Mouse (Mus musculus): ENCODE results near the gene Smarcc1.
"Not testable (repeated sequence)": the region's sequence is repeated elsewhere in the genome, so short reads cannot be mapped to it uniquely, and the experiment has no call there.

The Smarcc1 gene

DNA sequence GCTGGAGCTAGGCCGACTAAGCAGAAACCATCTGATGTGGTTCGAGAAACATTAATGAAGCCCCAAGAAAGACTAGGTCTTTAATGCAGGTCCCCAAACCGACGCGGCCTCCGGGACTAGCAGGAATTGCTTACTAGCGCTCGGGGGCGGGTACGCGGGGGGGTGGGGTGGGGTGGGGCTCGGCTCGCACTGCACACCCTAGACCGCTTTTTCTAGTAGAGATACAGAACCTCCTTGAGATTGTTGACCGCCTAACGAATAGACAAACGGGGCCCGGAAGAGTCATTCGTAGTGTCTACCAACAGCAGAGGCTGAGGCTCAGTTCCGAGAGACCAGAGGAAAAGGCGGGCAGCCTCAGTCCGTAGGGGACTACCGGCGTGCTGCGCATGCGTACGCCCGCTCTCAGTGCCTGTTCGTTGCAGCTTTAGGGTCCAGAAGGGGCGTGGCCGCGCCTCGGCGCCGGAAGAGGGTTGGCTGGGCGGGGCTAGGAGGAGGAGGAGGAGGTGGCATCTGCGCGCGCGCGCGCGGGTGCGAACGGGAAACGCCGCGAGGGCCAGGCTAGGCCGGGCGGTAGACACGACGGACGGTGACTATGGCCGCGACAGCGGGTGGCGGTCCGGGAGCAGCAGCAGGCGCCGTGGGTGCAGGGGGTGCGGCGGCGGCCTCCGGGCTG lies 14.2 kb downstream of the Smarcc1 start:
- peak; percentile 98 to 99 for DNase-seq (ENCODE audit: low spot score in 2 of 2)

DNA sequence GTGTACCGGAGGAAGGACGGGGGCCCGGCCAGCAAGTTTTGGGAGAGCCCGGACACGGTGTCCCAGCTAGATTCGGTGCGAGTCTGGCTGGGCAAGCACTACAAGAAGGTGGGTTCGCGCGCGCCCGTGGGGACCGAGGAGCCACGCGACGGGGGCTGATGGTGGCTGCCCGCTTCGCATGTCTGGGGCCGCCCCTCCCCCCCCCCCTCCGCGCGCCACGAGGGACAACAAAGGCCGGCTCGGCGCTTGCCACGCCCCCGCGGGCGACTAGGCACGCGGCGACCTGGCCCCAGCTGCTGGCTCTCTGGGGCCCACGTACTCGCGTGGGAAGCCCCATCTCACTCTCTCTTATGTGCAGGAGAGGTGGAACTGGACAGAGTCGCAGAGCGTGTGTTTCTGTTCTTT lies 14.7 kb downstream of the Smarcc1 start:
- DNase-seq (ENCODE audit: low spot score in 2 of 2) = no peak

DNA sequence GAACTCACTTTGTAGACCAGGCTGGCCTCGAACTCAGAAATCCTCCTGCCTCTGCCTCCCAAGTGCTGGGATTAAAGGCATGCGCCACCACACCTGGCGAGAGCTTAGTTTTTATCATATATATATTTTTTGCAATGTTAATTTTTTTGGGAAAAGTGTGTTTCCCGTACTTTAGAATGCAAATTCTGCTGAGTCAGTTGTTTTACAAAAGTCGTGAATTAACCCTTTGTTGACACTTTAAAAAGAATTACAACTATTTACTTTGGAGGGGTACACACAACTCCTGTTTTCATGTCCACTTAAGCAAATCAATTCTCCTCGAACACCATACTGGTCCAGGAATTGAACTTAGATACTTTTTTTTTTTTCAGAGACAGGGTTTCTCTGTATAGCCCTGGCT lies 15.4 kb downstream of the Smarcc1 start:
- no peak for DNase-seq (ENCODE audit: low spot score in 2 of 2)

DNA sequence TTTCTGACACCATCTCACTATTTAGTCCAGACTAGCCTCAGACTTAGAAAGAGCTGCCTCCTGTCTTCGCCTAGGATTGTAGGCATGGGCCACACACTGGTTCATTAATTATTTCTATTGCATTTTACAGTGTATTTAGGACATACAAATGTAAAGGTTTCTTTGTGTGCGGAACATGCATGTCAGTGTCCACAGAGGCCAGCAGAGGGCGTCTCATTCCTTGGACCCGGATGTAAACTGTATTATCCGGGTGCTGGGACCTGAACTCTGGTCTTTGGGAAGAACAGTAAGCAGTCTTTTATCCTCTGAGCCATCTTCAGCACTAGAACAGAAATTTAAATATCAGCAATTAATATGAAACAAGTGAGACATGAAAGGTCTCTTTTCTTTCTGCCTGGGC lies 16.7 kb downstream of the Smarcc1 start:
- no peak for DNase-seq (ENCODE audit: low spot score in 2 of 2)

DNA sequence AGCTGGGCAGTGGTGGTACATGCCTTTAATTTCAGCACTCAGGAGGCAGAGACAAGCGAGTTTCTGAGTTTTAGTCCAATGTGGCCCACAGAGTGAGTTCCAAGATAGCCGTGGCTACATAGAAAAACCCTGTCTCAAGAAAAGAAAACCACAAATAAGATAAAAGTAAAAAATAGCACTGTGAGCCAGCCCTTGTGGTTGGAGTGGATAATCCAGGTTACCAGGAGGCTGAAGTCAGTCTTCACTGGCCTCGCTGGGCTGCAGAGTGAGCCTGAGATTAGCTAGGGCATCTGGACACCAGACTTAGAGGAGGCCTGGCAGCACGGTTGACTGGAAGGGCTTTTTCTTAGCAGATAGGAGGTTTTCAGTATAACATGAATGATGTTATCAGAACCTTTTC lies 21.6 kb downstream of the Smarcc1 start:
- no peak for DNase-seq (ENCODE audit: low spot score in 2 of 2)

DNA sequence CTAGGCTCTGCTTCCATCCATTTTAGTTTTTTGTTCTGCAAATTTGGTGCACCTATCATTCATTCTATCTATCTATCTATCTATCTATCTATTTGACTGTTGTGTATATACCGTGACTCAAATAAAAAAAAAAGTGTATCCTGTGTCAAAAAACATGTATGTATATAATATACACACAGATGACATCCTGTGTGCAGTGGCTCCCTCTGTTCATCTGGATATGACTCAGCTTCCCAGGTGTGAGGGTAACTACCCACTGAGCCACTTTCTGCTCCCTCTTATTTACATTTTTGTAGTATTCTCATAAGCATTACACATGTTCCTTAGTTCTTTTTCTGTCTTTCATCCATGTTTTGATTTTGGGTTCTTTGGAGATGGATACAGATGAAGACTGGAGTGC lies 24.6 kb downstream of the Smarcc1 start:
- DNase-seq (ENCODE audit: low spot score in 2 of 2) = no peak

DNA sequence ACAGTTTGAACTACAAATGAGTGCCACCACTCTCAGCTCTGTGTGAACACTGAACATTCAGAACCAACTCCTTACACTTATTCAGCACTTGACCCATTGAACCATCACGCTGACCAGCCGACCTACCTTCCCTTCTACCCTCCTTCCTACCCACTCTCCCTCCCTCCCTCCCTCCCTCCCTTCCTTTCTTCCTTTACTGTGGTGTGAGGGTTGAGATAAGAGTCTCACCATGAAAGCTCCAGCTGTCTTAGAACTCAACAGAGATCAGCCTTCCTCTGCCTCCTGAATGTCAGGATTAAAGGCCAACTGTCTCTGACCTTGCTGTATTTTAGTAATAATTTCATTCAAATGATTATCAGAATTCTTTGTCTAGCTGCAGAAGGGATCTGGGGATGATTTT lies 31.1 kb downstream of the Smarcc1 start:
- DNase-seq (ENCODE audit: low spot score in 2 of 2) = no peak

DNA sequence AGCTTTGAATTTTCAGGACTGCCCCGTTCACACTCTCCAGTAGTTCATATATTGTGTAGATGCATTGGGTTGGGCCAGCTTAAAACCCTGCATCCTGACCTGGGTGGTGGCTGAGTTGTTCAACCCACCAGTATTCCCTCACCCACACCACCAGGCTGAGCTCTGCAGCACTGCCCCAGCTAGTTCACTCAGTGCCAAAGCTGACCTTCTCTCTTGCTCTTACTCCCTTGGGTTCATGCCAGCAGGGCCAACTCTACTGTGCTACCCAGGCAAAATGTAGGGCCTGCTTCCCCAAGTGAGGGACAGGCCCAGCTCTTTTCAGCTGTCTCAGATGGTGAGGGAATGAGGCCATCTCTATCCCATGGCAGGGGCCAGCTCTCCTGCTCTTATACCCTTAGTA lies 41.5 kb downstream of the Smarcc1 start:
- DNase-seq (ENCODE audit: low spot score in 2 of 2) = no peak

DNA sequence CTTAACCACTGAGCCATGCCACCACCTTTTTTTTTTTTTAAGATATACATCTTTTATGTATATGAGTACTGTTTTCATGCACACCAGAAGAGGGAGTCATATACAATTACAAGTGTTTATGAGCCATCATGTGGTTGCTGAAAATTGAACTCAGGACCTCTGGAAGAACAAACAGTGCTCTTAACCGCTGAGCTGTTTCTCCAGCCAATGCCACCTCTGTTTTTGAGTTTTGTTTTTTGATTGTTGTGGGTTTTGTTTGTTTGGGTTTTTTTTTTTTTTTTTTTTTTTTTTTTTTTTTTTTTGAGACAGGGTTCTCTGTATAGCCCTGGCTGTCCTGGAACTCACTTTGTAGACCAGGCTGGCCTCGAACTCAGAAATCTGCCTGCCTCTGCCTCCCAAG lies 43.0 kb downstream of the Smarcc1 start:
- not testable (repeated sequence) for DNase-seq (ENCODE audit: low spot score in 2 of 2)

DNA sequence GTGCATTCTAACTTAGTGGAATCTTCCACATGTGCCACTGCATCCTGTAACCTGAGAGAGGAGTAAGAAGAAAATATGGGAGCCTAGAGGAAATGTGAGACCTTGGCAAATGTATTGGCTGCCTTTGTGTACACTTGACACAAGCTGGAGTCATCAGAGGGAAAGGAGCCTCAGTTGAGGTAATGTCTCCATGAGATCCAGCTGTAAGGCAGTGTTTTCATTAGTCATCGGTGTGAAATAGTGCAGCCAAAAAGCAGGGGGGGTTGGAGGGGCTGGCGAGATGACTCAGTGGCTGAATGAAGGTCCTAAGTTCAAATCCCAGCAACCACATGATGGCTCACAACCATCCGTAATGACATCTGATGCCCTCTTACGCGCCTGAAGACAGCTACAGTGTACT lies 44.9 kb downstream of the Smarcc1 start:
- no peak for DNase-seq (ENCODE audit: low spot score in 2 of 2)

DNA sequence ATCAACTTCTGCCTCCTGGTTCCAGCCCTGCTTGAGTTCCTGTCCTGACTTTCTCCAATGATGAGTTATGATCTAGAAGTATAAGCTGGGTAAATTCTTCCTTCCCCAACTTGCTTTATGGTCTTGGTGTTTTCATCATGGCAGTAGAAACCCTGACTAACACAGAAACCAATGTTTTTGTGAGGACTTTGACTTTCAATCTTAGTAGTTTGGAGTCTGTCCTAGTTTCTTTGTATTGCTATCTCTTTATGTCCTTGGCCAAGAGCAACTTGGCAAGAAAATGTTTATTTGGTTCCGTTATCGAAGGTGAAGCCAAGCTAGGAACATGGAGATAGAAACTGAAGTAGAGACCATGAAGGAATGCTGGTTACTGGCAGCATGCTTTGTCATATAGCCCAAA lies 45.6 kb downstream of the Smarcc1 start:
- DNase-seq (ENCODE audit: low spot score in 2 of 2) = no peak

DNA sequence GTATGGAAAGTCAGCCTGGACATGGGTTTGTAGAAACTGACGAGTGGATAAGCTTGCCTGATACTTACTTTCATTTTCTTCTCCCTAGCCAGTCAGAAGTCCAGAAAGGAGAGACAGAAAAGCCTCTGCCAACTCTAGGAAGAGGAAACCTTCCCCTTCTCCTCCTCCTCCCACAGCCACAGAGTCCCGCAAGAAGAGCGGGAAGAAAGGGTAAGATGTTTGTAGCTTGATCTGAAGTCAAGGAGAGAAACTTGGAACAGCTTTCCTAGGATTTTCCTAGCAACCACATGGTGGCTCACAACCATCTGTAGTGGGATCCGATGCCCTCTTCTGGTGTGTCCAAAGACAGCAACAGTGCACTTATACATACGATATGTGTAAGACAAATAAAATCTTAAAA lies 53.4 kb downstream of the Smarcc1 start:
- DNase-seq (ENCODE audit: low spot score in 2 of 2) = no peak

DNA sequence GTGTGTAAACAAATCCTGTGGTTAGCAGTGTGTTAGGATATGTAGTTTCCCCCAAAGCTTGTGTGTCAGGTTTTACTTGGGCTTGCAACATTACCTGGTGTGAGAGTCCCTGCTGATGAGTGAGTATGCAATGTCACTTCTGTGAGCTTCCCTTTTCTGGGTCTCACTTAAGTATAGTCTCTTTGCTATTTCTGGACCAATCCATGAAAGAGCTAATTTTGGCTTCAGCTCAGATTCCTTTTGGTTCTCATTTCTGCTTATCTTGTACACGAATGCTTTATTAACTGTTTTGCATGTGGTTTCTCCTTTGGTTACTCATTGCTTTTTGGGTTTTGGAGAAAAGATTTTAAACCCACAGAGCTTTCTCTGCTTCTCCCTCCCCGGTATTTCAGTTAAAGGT lies 82.4 kb downstream of the Smarcc1 start:
- DNase-seq (ENCODE audit: low spot score in 2 of 2) = no peak

DNA sequence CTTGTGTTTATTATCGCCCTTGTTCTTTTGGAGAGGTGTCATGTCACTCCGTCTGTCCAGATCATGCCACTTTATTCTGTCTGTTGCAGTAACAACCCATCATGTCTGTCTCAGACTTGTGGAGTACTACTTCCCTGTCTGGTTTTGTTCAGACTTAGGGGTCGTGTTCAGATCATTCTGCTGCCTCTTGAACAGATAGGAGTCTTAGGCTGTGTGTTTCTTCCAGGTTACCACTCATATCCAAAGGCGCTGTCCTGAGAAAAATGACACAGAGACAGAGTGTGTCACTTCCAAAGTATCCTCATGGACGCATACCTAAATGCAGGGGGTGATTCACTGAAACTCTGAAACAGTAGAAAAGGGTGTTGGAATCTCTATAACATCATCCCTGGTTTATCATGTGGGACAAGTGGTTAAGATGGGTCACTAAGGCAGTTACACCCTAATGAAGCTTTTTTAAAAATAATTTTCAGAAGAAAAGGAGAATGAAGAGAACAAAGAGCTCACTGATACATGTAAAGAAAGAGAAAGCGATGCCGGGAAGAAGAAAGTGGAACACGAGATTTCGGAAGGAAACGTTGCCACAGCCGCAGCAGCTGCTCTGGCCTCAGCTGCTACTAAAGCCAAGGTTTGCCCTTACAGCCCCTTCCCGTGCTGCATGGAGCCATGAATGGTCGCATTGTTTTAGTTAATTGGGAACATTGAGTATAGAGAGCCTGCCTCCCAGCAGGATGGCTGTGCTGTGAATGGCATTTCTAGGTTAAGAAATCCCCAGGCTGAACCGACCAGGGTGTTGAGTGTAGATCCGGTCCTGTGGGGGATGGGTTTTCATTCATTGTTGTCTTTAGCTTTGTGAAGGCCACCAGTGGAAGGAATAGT lies 88.3 kb downstream of the Smarcc1 start:
- DNase-seq (ENCODE audit: low spot score in 2 of 2) = no peak

DNA sequence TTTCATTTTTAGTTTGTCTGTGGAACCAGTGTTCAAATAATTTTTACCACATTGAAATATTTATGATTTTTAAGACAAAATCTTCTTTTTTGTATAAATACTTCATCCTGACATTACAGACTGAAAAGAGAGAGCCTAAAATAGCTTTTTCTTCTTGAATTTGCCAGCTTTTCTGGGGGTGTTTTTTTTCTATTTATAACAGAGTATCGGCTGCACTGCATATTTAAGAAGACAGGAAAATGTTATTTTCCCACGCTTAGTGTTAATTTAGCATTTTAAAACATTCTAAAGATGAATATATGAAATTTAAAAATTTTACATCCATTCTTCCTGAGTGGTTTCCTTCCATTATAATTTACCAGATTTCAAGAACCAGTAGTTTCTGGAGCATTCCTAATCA lies 88.9 kb downstream of the Smarcc1 start:
- DNase-seq (ENCODE audit: low spot score in 2 of 2) = no peak

DNA sequence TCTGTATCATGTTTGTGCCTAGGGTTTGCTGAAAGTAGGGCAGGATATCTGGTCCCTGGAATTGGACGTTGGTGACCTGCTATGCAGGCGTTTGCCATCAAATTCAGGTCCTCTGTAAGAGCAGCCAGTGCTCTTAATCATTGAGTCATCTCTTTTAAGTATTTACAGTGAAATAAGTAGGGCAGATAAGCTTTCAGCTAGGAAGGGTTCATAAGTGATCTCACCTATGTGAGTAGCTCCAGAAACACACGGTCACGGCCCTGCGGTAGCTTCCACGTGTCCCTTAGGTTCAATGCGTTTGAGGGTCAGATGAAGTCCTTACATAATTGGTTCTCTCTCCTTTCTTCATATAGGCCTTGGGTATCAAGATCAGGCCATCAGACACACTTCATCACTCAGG lies 90.8 kb downstream of the Smarcc1 start:
- DNase-seq (ENCODE audit: low spot score in 2 of 2) = no peak

DNA sequence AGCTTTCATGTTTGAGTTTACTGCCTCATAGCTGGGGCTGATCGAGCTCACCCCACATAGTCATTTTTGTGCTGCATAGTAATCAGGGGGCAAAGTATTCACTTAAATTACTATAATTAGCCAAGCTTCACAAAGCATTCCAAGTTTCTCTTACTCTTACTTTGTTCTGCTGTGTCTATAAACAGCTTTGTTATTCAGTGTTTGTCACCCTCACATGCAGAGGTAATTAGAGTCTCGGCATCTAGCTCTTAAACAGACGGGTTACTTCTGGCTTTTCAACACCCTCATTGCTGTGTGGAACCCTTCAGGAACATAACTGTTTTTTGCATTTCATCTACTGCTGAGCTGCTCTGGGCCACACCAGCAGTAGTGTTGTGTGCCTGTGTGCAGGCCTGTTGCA lies 91.5 kb downstream of the Smarcc1 start:
- DNase-seq (ENCODE audit: low spot score in 2 of 2) = no peak

DNA sequence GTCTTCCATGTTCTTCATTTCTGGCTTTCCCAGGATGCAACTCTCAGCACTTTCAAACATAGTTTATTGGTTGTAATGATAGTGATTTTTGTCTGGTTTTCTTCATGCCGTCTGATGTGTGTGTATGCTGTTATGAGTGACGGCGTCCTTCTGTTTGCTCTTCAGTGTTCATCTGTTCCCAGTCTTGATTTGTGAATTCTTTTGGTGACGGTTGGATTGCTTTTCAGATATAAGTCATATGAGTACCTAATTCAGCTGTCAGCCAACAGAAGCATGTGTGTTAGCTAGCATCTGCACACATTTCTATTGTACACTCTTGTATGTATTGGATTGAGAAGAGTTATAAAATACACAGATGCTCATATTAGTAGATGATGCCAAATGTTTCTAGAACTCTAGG lies 106.8 kb downstream of the Smarcc1 start:
- DNase-seq (ENCODE audit: low spot score in 2 of 2) = no peak

DNA sequence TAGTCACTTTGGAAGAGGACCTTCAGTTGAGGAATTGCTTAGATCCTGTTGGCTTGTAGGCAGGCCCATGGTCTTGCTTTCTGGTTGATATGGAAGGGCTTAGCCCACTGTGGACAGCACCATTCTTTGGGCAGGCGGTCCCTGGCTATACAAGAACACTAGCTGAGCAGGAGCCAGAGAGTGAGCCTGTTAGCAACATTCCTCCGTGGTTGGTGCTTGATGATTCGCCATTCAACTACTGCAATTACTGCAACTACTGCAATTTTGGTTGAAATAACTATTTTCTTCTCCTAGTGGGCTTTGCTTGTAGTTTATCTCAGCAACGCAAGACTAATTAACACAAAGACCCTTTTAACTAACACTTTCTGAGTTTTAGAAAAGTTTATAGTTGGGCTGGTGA lies 108.7 kb downstream of the Smarcc1 start:
- no peak for DNase-seq (ENCODE audit: low spot score in 2 of 2)

DNA sequence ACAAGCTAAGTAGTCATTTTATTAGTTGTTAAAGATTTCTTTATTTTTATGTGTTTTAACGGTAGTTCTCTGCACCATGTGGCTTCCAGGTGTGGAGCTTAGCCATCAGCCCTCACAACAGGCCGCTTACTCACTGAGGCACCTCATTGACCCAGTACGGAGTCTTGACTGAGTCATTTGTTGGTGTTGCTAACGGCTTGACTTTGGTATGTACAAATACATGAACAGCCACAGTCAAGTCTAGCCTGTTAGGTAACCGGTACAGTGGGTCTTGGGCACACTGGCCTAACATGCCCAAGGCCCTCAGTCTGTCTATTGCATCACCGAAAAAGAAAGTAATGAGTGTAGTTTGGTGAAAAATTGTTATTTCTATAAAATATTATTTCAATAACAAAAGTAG lies 111.2 kb downstream of the Smarcc1 start:
- peak; percentile 58 to 66 for DNase-seq (ENCODE audit: low spot score in 2 of 2)

DNA sequence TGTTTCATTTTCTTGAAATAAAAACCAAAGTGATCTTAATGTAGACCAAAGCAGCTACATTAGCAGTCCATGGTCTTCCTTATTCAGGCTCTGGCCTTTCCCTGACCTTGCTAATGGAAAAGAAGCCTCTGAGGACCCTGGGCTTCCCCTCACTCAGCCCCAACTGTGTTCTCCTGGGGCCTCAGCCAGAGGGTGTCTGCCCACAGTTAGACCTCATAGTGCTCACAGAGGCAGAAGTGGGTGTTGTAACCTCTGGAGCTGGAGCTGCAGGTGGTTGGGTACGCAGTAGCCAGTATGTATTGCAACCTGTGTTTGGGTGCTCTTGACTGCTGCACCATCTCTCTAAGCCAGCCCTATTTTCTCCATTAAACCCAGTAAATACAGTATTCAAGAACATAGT lies 111.6 kb downstream of the Smarcc1 start:
- no peak for DNase-seq (ENCODE audit: low spot score in 2 of 2)

DNA sequence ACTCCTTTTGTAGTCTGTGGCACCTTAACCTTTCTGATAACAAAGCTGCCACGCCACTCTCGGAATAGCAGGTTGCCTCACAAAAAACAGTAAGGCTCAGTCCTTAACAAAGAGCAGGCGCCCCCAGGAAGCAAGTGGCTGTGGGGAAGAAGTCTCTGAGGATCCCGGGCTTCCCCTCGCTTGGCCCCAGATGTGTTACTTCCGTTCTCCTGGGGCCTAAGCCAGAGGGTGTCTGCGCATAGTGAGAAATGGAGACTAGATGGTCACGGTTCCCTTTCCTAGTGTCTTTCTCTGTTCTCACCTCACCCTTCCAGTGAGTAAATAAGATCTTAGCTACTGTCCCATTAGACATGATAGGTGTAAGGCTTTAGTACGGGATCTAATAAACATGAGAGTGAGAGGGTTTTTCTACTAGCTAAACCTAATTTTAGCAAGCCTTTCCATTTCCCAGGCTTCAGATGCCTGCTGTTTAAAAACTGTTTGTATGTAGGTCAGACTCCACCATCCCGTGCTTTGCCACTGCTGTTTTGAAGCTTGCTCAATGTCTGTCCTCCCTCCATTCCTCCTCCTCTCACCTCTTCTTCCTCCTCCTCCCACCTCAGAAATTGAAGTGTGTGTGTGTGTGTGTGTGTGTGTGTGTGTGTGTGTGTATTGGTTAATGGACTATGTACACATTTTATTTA lies 112.2 kb downstream of the Smarcc1 start:
- no peak for DNase-seq (ENCODE audit: low spot score in 2 of 2)

All from urinary bladder, postnatal 36 days (tissue).